Mouse (Mus musculus) heart, embryonic 11.5 days (tissue): ENCODE data around the gene Cnot11. TPM values are rescaled to one million over a fixed set of nuclear protein-coding genes. Genes with fewer than 3 reads are reported as not detected.
A peak's percentile ranks its signal among the peaks of the same experiment; 100 is the strongest.

Experiments used
- ATAC-seq: fragments of 200-750 bp; cut with Nextera tagmentation; replicated peaks from 2 replicates; pipeline ENCODE4 v1.8.0; 2017; ENCODE audit warnings: moderate library complexity; ENCODE audit not compliant: insufficient number of reproducible peaks, low FRiP score, low TSS enrichment
- H3K27ac ChIP-seq: fragments of 300-500 bp; sonication (generic); 2 replicates; pipeline ENCODE4 v1.5.1; 2014; ENCODE audit warnings: mild to moderate bottlenecking, low read depth, low read length
- H3K27me3 ChIP-seq: fragments of 300-500 bp; sonication (generic); 2 replicates; pipeline ENCODE4 v1.6.1; 2014; ENCODE audit warnings: mild to moderate bottlenecking, low read length, mixed read lengths; ENCODE audit not compliant: control insufficient read depth, insufficient read depth
- H3K36me3 ChIP-seq: fragments of 300-500 bp; sonication (generic); 2 replicates; pipeline ENCODE4 v1.6.1; 2014; ENCODE audit warnings: mild to moderate bottlenecking, low read length, moderate library complexity, mixed read lengths; ENCODE audit not compliant: control insufficient read depth, insufficient read depth
- H3K4me1 ChIP-seq: fragments of 300-500 bp; sonication (generic); 2 replicates; pipeline ENCODE4 v1.6.1; 2014; ENCODE audit warnings: low read length; ENCODE audit not compliant: control insufficient read depth, insufficient read depth
- H3K4me2 ChIP-seq: fragments of 300-500 bp; sonication (generic); 2 replicates; pipeline ENCODE4 v1.6.1; 2014; ENCODE audit warnings: mild to moderate bottlenecking, moderate library complexity
- H3K4me3 ChIP-seq: fragments of 300-500 bp; sonication (generic); 2 replicates; pipeline ENCODE4 v1.5.1; 2014; ENCODE audit warnings: low read depth, low read length
- H3K9ac ChIP-seq: fragments of 300-500 bp; sonication (generic); 2 replicates; pipeline ENCODE4 v1.6.1; 2014; ENCODE audit warnings: mild to moderate bottlenecking, low read depth, low read length, moderate library complexity
- H3K9me3 ChIP-seq: fragments of 300-500 bp; sonication (generic); replicated peaks from 2 replicates; pipeline ENCODE4 v1.6.1; 2016; ENCODE audit warnings: low read length; ENCODE audit not compliant: control insufficient read depth
- WGBS: fragments of 180-500 bp; shearing (Covaris S2); extraction: QIAGEN DNeasy Blood & Tissue Kit; methylation state at CpG from one replicate; pipeline ENCODE4 v1.1.7; 2014; ENCODE audit not compliant: insufficient replicate concordance; 5-methylcytosine and 5-hydroxymethylcytosine counted together
- polyA plus RNA-seq: library from polyadenylated mRNA; unstranded; fragments of >200 nt; fragmentation: Nextera tagmentation; extraction: Ambion mirVana; gene quantifications from 2 replicates; pipeline ENCODE4 v1.2.1, GENCODE M21; 2014

Cnot11 gene
- polyA plus RNA-seq, 1 experiment from 2014 or later: 20.0 TPM

- Histone ChIP-seq H3K27ac (no peak overlapping the region), H3K4me1 (peaks cover 3% of the 10 kb centered on the region), H3K36me3 (no peaks in the 10 kb centered on the region), H3K9ac (no peak overlapping the region), H3K9me3 (no peaks in the 10 kb centered on the region), H3K4me2 (no peak overlapping the region), H3K4me3 (no peak overlapping the region), H3K27me3 (no peaks in the 10 kb centered on the region)
- no peak for ATAC-seq
- WGBS: 78% methylated on average over 1 of the region's 1 CpGs
Measured at GRCm38 (mm10) chr1:39561920-39562319, 27.1 kb downstream of the Cnot11 start.

GRCm38 (mm10) chr1:39563161-39563560 lies 28.4 kb downstream of the Cnot11 start:
- ATAC-seq: no peak
- 80% methylated on average over 7 of the region's 7 CpGs for WGBS
- Histone ChIP-seq H3K9me3 (no peaks in the 10 kb centered on the region), H3K4me2 (no peak overlapping the region), H3K36me3 (no peaks in the 10 kb centered on the region), H3K27ac (no peak overlapping the region), H3K27me3 (no peaks in the 10 kb centered on the region), H3K4me3 (no peak overlapping the region), H3K9ac (no peak overlapping the region), H3K4me1 (peaks cover 3% of the 10 kb centered on the region)

GRCm38 (mm10) chr1:39564603-39565002 lies 29.8 kb downstream of the Cnot11 start:
- H3K4me2 ChIP-seq: no peak overlapping the region
- no peaks in the 10 kb centered on the region for H3K9me3 ChIP-seq
- H3K9ac ChIP-seq: no peak overlapping the region
- H3K36me3 ChIP-seq: no peaks in the 10 kb centered on the region
- WGBS: 31% methylated on average over 3 of the region's 3 CpGs
- H3K4me1 ChIP-seq: peaks cover 3% of the 10 kb centered on the region
- H3K4me3 ChIP-seq: no peak overlapping the region
- H3K27ac ChIP-seq: no peak overlapping the region
- H3K27me3 ChIP-seq: no peaks in the 10 kb centered on the region
- no peak for ATAC-seq

- H3K4me2 ChIP-seq: no peak overlapping the region
- H3K4me3 ChIP-seq: no peak overlapping the region
- H3K27me3 ChIP-seq: no peaks in the 10 kb centered on the region
- no peak overlapping the region for H3K9ac ChIP-seq
- no peak overlapping the region for H3K27ac ChIP-seq
- no peak for ATAC-seq
- peaks cover 10% of the 10 kb centered on the region for H3K4me1 ChIP-seq
- no peaks in the 10 kb centered on the region for H3K36me3 ChIP-seq
- no peaks in the 10 kb centered on the region for H3K9me3 ChIP-seq
Measured at GRCm38 (mm10) chr1:39568079-39568478, 33.3 kb downstream of the Cnot11 start.

- no peak overlapping the region for H3K27ac ChIP-seq
- no peak overlapping the region for H3K9ac ChIP-seq
- H3K4me3 ChIP-seq: no peak overlapping the region
- ATAC-seq: no peak
- H3K36me3 ChIP-seq: no peaks in the 10 kb centered on the region
- peaks cover 19% of the 10 kb centered on the region; the same call in 1 of the 2 replicates for H3K4me1 ChIP-seq
- no peak overlapping the region for H3K4me2 ChIP-seq
- 38% methylated on average over 6 of the region's 6 CpGs for WGBS
- no peaks in the 10 kb centered on the region for H3K9me3 ChIP-seq
- H3K27me3 ChIP-seq: no peaks in the 10 kb centered on the region
Measured at GRCm38 (mm10) chr1:39571653-39572052, 36.9 kb downstream of the Cnot11 start.

- H3K4me1 ChIP-seq: peaks cover 22% of the 10 kb centered on the region
- ATAC-seq: no peak
- no peak overlapping the region for H3K4me2 ChIP-seq
- no peaks in the 10 kb centered on the region for H3K27me3 ChIP-seq
- no peak overlapping the region for H3K27ac ChIP-seq
- WGBS: 62% methylated on average over 7 of the region's 7 CpGs
- H3K4me3 ChIP-seq: no peak overlapping the region
- no peak overlapping the region for H3K9ac ChIP-seq
- H3K36me3 ChIP-seq: no peaks in the 10 kb centered on the region
- no peaks in the 10 kb centered on the region for H3K9me3 ChIP-seq
Measured at GRCm38 (mm10) chr1:39573890-39574289, 39.1 kb downstream of the Cnot11 start.

GRCm38 (mm10) chr1:39575778-39576375 lies 41.1 kb downstream of the Cnot11 start:
- WGBS: 12% methylated on average over 8 of the region's 8 CpGs
- Histone ChIP-seq H3K36me3 (no peaks in the 10 kb centered on the region), H3K4me2 (peak overlapping the region; percentile 76), H3K4me1 (peaks cover 22% of the 10 kb centered on the region), H3K27me3 (no peaks in the 10 kb centered on the region), H3K9ac (peak overlapping the region; percentile 86), H3K27ac (peak overlapping the region; percentile 92; the same call in 1 of the 2 replicates), H3K9me3 (no peaks in the 10 kb centered on the region), H3K4me3 (peak overlapping the region; percentile 68)
- no peak for ATAC-seq

- H3K4me1 ChIP-seq: peaks cover 21% of the 10 kb centered on the region
- under 1% methylated on average over 72 of the region's 88 CpGs for WGBS
- ATAC-seq: peak; percentile 67
- H3K4me3 ChIP-seq: peak overlapping the region; percentile 68
- H3K9me3 ChIP-seq: no peaks in the 10 kb centered on the region
- peak overlapping the region; percentile 92 for H3K27ac ChIP-seq
- H3K9ac ChIP-seq: peak overlapping the region; percentile 86
- peak overlapping the region; percentile 76 for H3K4me2 ChIP-seq
- H3K27me3 ChIP-seq: no peaks in the 10 kb centered on the region
- H3K36me3 ChIP-seq: no peaks in the 10 kb centered on the region
Measured at GRCm38 (mm10) chr1:39576431-39577243, 41.8 kb downstream of the Cnot11 start.
